In the genomic region with DNA sequence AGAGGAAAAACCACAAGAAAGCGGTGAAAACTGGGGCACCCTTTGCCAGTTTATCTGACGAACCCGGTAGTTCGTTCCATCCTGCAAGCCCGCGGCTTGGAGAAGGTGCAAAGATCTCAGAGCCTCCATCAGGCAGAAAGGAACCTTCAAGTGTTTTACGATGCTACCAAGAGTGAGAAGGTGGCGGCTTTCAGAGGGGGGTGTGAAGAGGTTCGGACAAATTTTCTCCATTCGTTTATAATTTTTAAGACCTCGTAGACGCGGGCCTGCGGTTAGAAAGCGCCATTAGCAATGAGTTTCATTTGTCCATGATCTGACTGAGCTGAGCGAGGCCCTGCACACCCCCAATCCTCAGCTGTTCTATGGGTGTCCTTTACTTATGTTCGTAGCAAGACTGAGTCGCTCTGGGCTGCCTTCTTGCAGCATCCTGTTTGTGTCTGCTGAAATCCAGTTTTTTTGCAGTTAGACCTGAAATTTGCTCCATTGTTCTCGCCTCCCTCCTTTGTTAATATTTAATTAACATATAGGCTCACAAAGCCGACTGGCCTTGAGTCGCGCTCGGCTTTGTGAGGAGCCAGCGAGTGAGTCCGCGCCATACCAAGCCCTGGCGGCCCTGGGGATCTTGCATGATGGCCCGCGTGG, we compare ENCODE assay signal across 9 mouse cellular contexts. TPM values are rescaled to one million over a fixed set of nuclear protein-coding genes. Genes with fewer than 3 reads are reported as not detected.
DNase-seq lines count a peak whose midpoint lies in the region; ATAC-seq lines count a peak whose summit lies in the region.
"Had no signal": no experiment of that assay in that cellular context is flagged by ENCODE, and none has a peak within 500 bp of the region (broad histone marks: within the 10 kb centered on the region; RNA-seq: fewer than 3 reads in every experiment).

No protein-coding gene starts in this region.

- no peaks in the 10 kb centered on the region for H3K9me3 ChIP-seq in lung, embryonic 15.5 days
- no peaks in the 10 kb centered on the region for H3K9me3 ChIP-seq in kidney, embryonic 14.5 days (ENCODE audit: control insufficient read depth, low read length)
- no peaks in the 10 kb centered on the region for H3K9me3 ChIP-seq in neural tube, embryonic 13.5 days
- H3K9me3 ChIP-seq: limb, embryonic 13.5 days had no signal

- no peak overlapping the region for H3K9ac ChIP-seq in lung, embryonic 15.5 days
- H3K9ac ChIP-seq in kidney, embryonic 14.5 days (ENCODE audit: low read depth, low read length), result no peak overlapping the region
- no peak overlapping the region for H3K9ac ChIP-seq in neural tube, embryonic 13.5 days
- H3K9ac ChIP-seq: limb, embryonic 13.5 days had no signal

- H3K27me3 ChIP-seq in lung, embryonic 15.5 days, result peaks cover 96% of the 10 kb centered on the region
- H3K27me3 ChIP-seq in kidney, embryonic 14.5 days (ENCODE audit: control insufficient read depth, insufficient read depth, low read length), result peaks cover 91% of the 10 kb centered on the region
- peaks cover 96% of the 10 kb centered on the region for H3K27me3 ChIP-seq in neural tube, embryonic 13.5 days

- DNase-seq in adrenal gland, postnatal 25 days, result peak; percentile 11
- no peak for DNase-seq in adrenal gland, postnatal 4 days (ENCODE audit: low spot score in 2 of 2)
- no peak for DNase-seq in lung, postnatal 14 days
- DNase-seq in natural killer cell, adult 2 months (ENCODE audit: low spot score in 2 of 2), result no peak
- DNase-seq in urinary bladder, postnatal 36 days (ENCODE audit: low spot score in 2 of 2), result no peak

- H3K4me3 ChIP-seq in lung, embryonic 15.5 days, result no peak overlapping the region; the same call in 1 of the 2 replicates
- peak overlapping the region; percentile 18; the same call in 1 of the 2 replicates for H3K4me3 ChIP-seq in kidney, embryonic 14.5 days (ENCODE audit: low read length)
- no peak overlapping the region for H3K4me3 ChIP-seq in neural tube, embryonic 13.5 days

- H3K36me3 ChIP-seq in lung, embryonic 15.5 days, result no peaks in the 10 kb centered on the region
- no peaks in the 10 kb centered on the region for H3K36me3 ChIP-seq in kidney, embryonic 14.5 days (ENCODE audit: control insufficient read depth, insufficient read depth, low read length)
- H3K36me3 ChIP-seq in neural tube, embryonic 13.5 days, result no peaks in the 10 kb centered on the region
- H3K36me3 ChIP-seq: limb, embryonic 13.5 days had no signal

- peak overlapping the region; percentile 36 for H3K4me2 ChIP-seq in lung, embryonic 15.5 days
- H3K4me2 ChIP-seq in kidney, embryonic 14.5 days (replicated peaks; ENCODE audit: low read depth, low read length), result peak overlapping the region; percentile 21; the same call in 1 of the 2 replicates
- 0 out of 2 replicates have a peak overlapping the region, but pooled peaks have one; percentile 2 for H3K4me2 ChIP-seq in neural tube, embryonic 13.5 days

- ATAC-seq in lung, embryonic 15.5 days (ENCODE audit: borderline replicate concordance, extremely low read depth, low FRiP score, low TSS enrichment), result no peak
- no peak for ATAC-seq in kidney, embryonic 14.5 days (ENCODE audit: low FRiP score, low TSS enrichment)
- ATAC-seq in neural tube, embryonic 13.5 days (ENCODE audit: low read depth), result no peak

- H3K4me1 ChIP-seq in lung, embryonic 15.5 days, result peaks cover 34% of the 10 kb centered on the region
- H3K4me1 ChIP-seq in kidney, embryonic 14.5 days (ENCODE audit: control insufficient read depth, insufficient read depth, low read length), result peaks cover 14% of the 10 kb centered on the region; the same call in 1 of the 2 replicates
- peaks cover 22% of the 10 kb centered on the region for H3K4me1 ChIP-seq in neural tube, embryonic 13.5 days (replicated peaks)

- no peak overlapping the region for H3K27ac ChIP-seq in lung, embryonic 15.5 days
- H3K27ac ChIP-seq in kidney, embryonic 14.5 days (ENCODE audit: low read depth, low read length), result no peak overlapping the region
- no peak overlapping the region for H3K27ac ChIP-seq in neural tube, embryonic 13.5 days (replicated peaks)
- H3K27ac ChIP-seq: limb, embryonic 13.5 days had no signal

- WGBS in lung, embryonic 15.5 days, result under 1% methylated on average over 29 of the region's 29 CpGs
- under 1% methylated on average over 29 of the region's 29 CpGs for WGBS in kidney, embryonic 14.5 days
- WGBS in neural tube, embryonic 13.5 days, result 1% methylated on average over 29 of the region's 29 CpGs

RNA-seq across cellular contexts. Expression of a gene that starts 2.2 kb away (rescaled TPM):
- 0.24 TPM in 2 replicates for total RNA-seq in adrenal gland, postnatal 25 days (2021)
- under 1 TPM; 0.08 to 0.28 TPM for total RNA-seq in adrenal gland, postnatal 4 days (2021)
- not detected in 2 replicates for polyA plus RNA-seq in lung, embryonic 15.5 days (2015; fragmentation: Nextera tagmentation; extraction: Ambion mirVana)
- 0.10 and 0.27 TPM in 2 replicates for polyA plus RNA-seq in kidney, embryonic 14.5 days (2014; fragmentation: Nextera tagmentation; extraction: Ambion mirVana)
- polyA plus RNA-seq in neural tube, embryonic 13.5 days (2015; fragmentation: Nextera tagmentation; extraction: Ambion mirVana), result not detected in 2 replicates
- polyA plus RNA-seq: limb, embryonic 13.5 days had no signal
